ENCODE assay signal across 14 mouse cellular contexts in genomic region chr14:32465506-32465870, GRCm38 (mm10). TPM values are rescaled to one million over a fixed set of nuclear protein-coding genes. Genes with fewer than 3 reads are reported as not detected.
A peak's percentile ranks its signal among the peaks of the same experiment; 100 is the strongest.
DNase-seq lines count a peak whose midpoint lies in the region; ATAC-seq and TF ChIP-seq lines count a peak whose summit lies in the region.
"Had no signal": no experiment of that assay in that cellular context is flagged by ENCODE, and none has a peak within 500 bp of the region (broad histone marks: within the 10 kb centered on the region; RNA-seq: fewer than 3 reads in every experiment).

No protein-coding gene starts in this region.

- H3K9ac ChIP-seq in ES-Bruce4 (ENCODE audit: low read depth, poor library complexity, severe bottlenecking): peak overlapping the region; percentile 73; the same call in 1 of the 2 replicates
- H3K9ac ChIP-seq in hindbrain, embryonic 13.5 days: peak overlapping the region; percentile 36; the same call in 1 of the 2 replicates
- no peak overlapping the region for H3K9ac ChIP-seq in midbrain, embryonic 13.5 days (replicated peaks)

- no peak overlapping the region for H3K27ac ChIP-seq in ES-Bruce4 (ENCODE audit: insufficient read depth, low read length)
- H3K27ac ChIP-seq in embryonic facial prominence, embryonic 10.5 days (replicated peaks): no peak overlapping the region
- H3K27ac ChIP-seq in hindbrain, embryonic 13.5 days: no peak overlapping the region
- no peak overlapping the region for H3K27ac ChIP-seq in midbrain, embryonic 13.5 days

- DNase-seq in embryonic facial prominence, embryonic 10.5 days (ENCODE audit: low spot score): peak; percentile 21
- no peak for DNase-seq in right cerebral cortex, postnatal 36 days (ENCODE audit: low spot score in 2 of 2)
- no peak for DNase-seq in thymus, postnatal 4 days
- no peak for DNase-seq in layer of hippocampus, postnatal 25 days (ENCODE audit: extremely low spot score in 1 of 2, low spot score in 1 of 2)
- DNase-seq: adrenal gland, postnatal 14 days; cerebellum, adult 9-10 months; liver; right cerebral cortex, adult 18-20 months; thymus, postnatal 14 days had no signal

- H3K4me2 ChIP-seq in hindbrain, embryonic 13.5 days: peak overlapping the region; percentile 67
- H3K4me2 ChIP-seq in midbrain, embryonic 13.5 days (replicated peaks): peak overlapping the region; percentile 69

- H3K4me1 ChIP-seq in ES-Bruce4 (ENCODE audit: control insufficient read depth, insufficient read depth, low read length): peaks cover 3% of the 10 kb centered on the region
- H3K4me1 ChIP-seq in embryonic facial prominence, embryonic 10.5 days: peaks cover 34% of the 10 kb centered on the region
- peaks cover 38% of the 10 kb centered on the region for H3K4me1 ChIP-seq in hindbrain, embryonic 13.5 days (replicated peaks)
- H3K4me1 ChIP-seq in midbrain, embryonic 13.5 days (replicated peaks): peaks cover 31% of the 10 kb centered on the region

- no peak for TF ChIP-seq EP300 in ES-Bruce4 (IDR thresholded peaks at IDR 0.05; ENCODE audit: insufficient read depth, low read depth, low read length)

- TF ChIP-seq POLR2A in ES-Bruce4 (IDR thresholded peaks at IDR 0.05; ENCODE audit: insufficient read depth, low read length): no peak

- no peak for TF ChIP-seq CTCF in ES-Bruce4 (IDR thresholded peaks at IDR 0.05; ENCODE audit: low read depth, low read length)

- H3K36me3 ChIP-seq in ES-Bruce4 (ENCODE audit: control insufficient read depth, insufficient read depth, low read length, poor library complexity, severe bottlenecking): no peaks in the 10 kb centered on the region
- H3K36me3 ChIP-seq in embryonic facial prominence, embryonic 10.5 days (replicated peaks): no peaks in the 10 kb centered on the region
- H3K36me3 ChIP-seq in hindbrain, embryonic 13.5 days: no peaks in the 10 kb centered on the region
- H3K36me3 ChIP-seq in midbrain, embryonic 13.5 days: no peaks in the 10 kb centered on the region

- H3K4me3 ChIP-seq in ES-Bruce4 (ENCODE audit: low read depth, low read length): peak overlapping the region; percentile 37
- H3K4me3 ChIP-seq in embryonic facial prominence, embryonic 10.5 days: peak overlapping the region; percentile 55
- peak overlapping the region; percentile 46 for H3K4me3 ChIP-seq in hindbrain, embryonic 13.5 days
- H3K4me3 ChIP-seq in midbrain, embryonic 13.5 days (replicated peaks): peak overlapping the region; percentile 44

- 2% methylated on average over 9 of the region's 11 CpGs for WGBS in embryonic facial prominence, embryonic 10.5 days
- WGBS in hindbrain, embryonic 13.5 days: 0% methylated on average over 7 of the region's 11 CpGs
- 3% methylated on average over 9 of the region's 11 CpGs for WGBS in midbrain, embryonic 13.5 days

- ATAC-seq in hindbrain, embryonic 13.5 days (ENCODE audit: low FRiP score): no peak
- no peak for ATAC-seq in midbrain, embryonic 13.5 days

- H3K9me3 ChIP-seq in ES-Bruce4 (replicated peaks; ENCODE audit: control insufficient read depth, insufficient read depth, low read length, poor library complexity, severe bottlenecking): no peaks in the 10 kb centered on the region
- H3K9me3 ChIP-seq in embryonic facial prominence, embryonic 10.5 days: no peaks in the 10 kb centered on the region
- no peaks in the 10 kb centered on the region for H3K9me3 ChIP-seq in hindbrain, embryonic 13.5 days
- H3K9me3 ChIP-seq in midbrain, embryonic 13.5 days: no peaks in the 10 kb centered on the region

- peaks cover 14% of the 10 kb centered on the region for H3K27me3 ChIP-seq in ES-Bruce4 (ENCODE audit: control insufficient read depth, insufficient read depth, low read length, poor library complexity, severe bottlenecking)
- peaks cover 85% of the 10 kb centered on the region for H3K27me3 ChIP-seq in embryonic facial prominence, embryonic 10.5 days (replicated peaks; ENCODE audit: low read depth, poor library complexity, severe bottlenecking)
- H3K27me3 ChIP-seq in hindbrain, embryonic 13.5 days: peaks cover 89% of the 10 kb centered on the region
- H3K27me3 ChIP-seq in midbrain, embryonic 13.5 days: peaks cover 78% of the 10 kb centered on the region

RNA-seq across cellular contexts. Expression of gene Chat, which starts 0.3 kb away (rescaled TPM):
- polyA plus RNA-seq in ES-Bruce4 (2011; ENCODE audit: insufficient read depth, insufficient read length, low read depth, missing spikeins): 1.1 TPM in 1 of 2 replicates, not detected in the other
- polyA plus RNA-seq in embryonic facial prominence, embryonic 10.5 days (2016; fragmentation: Nextera tagmentation; extraction: Ambion mirVana): 0.36 and 0.39 TPM in 2 replicates
- polyA plus RNA-seq in hindbrain, embryonic 13.5 days (2015; fragmentation: Nextera tagmentation; extraction: Ambion mirVana): 2.2 and 2.7 TPM in 2 replicates
- polyA plus RNA-seq in midbrain, embryonic 13.5 days (2015; fragmentation: Nextera tagmentation; extraction: Ambion mirVana): 0.40 and 0.44 TPM in 2 replicates
- total RNA-seq in layer of hippocampus, postnatal 25 days (2021): not detected
- total RNA-seq: adrenal gland, postnatal 14 days; megakaryocyte progenitor cell, adult 5-6 weeks; MEL had no signal

RNA-seq across cellular contexts. Expression of gene Slc18a3, which starts 0.8 kb away (rescaled TPM):
- 0.27 TPM in 1 of 2 replicates, not detected in the other for polyA plus RNA-seq in ES-Bruce4 (2011; ENCODE audit: insufficient read depth, insufficient read length, low read depth, missing spikeins)
- polyA plus RNA-seq in embryonic facial prominence, embryonic 10.5 days (2016; fragmentation: Nextera tagmentation; extraction: Ambion mirVana): 0.45 and 2.2 TPM in 2 replicates
- polyA plus RNA-seq in hindbrain, embryonic 13.5 days (2015; fragmentation: Nextera tagmentation; extraction: Ambion mirVana): 17.4 and 17.5 TPM in 2 replicates
- 1.4 and 1.5 TPM in 2 replicates for polyA plus RNA-seq in midbrain, embryonic 13.5 days (2015; fragmentation: Nextera tagmentation; extraction: Ambion mirVana)
- under 1 TPM in 1 of 2 experiments, not detected in 1; 0.10 TPM for total RNA-seq in layer of hippocampus, postnatal 25 days (2021)
- total RNA-seq: adrenal gland, postnatal 14 days; megakaryocyte progenitor cell, adult 5-6 weeks; MEL had no signal

RNA-seq across cellular contexts. Expression of gene Ercc6, which starts 47.8 kb away (rescaled TPM):
- polyA plus RNA-seq in ES-Bruce4 (2011; ENCODE audit: insufficient read depth, insufficient read length, low read depth, missing spikeins): 22.8 and 24.6 TPM in 2 replicates
- polyA plus RNA-seq in embryonic facial prominence, embryonic 10.5 days (2016; fragmentation: Nextera tagmentation; extraction: Ambion mirVana): 28.9 and 29.6 TPM in 2 replicates
- 24.7 and 29.4 TPM in 2 replicates for polyA plus RNA-seq in hindbrain, embryonic 13.5 days (2015; fragmentation: Nextera tagmentation; extraction: Ambion mirVana)
- polyA plus RNA-seq in midbrain, embryonic 13.5 days (2015; fragmentation: Nextera tagmentation; extraction: Ambion mirVana): 32.4 and 33.8 TPM in 2 replicates
- 10 to 100 TPM; 16.8 to 22.3 TPM for total RNA-seq in layer of hippocampus, postnatal 25 days (2021)
